Mouse (Mus musculus) kidney, postnatal 36 days (tissue): ENCODE data around the gene Drc7.

Experiments
- DNase-seq, 2 experiments: peaks; one replicate each; pipeline ENCODE4 v3.0.0; 2021 to 2022; ENCODE audit warnings: mixed read lengths in 2 of 2

Gene Drc7

DNA sequence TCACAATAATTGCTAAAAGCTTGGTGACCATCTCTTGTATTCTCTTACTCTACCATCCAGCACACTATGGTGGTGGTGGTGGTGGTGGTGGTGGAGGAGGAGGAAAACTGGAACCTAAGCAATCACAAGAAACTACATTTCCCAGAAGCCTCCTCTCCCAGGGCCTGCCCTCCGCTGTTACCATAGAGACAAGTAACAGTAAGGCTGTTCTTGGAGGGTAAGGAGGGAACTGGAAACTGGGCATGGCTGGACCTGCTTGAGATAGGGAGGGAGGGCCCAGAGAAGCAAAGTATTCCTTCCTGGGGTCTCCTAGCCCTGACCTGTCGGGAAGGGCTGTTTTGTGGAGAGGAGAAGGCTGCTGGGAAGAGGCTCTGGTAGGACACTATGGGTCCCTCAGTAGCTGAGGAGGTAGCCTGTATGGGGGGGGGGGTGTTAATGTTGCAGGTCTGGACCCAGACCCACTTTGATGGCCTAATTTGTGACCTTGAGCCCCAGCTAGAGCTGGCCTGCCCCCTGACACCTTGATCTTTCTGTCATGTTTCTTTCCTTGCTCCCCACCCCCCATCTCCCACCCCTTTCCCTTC is at the start of gene Drc7:
Drc7 (plus strand) TSS at position 177 of the 584 bp plus-strand sequence.
- DNase-seq: peak in 1 of 2 experiments; percentile 21

DNA sequence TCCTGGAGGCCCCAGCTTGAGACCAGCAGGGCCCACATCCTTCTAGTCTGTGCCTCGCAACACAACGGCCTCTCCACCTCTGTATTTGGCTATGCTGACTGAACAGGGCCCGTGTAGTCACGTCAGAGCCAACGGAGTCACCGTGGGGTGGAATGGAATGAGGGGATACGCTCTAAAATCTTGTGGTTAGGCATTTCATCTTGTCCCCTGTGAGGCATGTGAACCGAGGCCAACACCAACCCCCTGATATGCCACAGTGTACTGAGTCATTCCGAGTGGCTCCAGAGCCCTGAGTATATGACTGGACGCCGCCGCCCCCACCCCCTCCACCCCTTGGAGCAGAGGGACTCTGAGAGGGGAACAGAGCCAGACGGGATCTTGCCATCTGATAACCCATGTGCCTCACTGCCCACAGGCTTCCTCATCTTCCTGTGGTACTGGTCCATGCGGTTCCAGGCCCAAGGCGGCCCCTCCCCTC is 42.4 kb upstream of the Drc7 start:
- DNase-seq: no peak

DNA sequence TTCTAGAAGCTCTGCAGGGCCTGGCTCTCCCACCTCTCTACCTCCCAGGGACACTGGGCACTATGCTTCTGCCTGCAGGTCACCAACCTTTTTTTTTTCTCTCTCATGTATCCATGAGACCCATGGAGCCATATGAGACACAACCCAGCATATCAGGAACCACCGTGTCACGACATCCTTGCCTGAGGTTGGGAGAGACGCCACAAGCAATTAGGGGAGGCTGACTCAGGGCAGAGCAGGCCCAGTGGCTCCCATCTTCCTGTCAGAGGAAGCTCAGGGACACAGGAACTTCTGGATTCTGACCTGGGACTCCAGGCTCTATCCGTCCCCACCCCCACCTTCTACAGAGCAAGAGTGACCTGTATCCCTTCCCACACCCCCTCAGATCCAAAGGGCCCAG is 39.0 kb upstream of the Drc7 start:
- no peak for DNase-seq

DNA sequence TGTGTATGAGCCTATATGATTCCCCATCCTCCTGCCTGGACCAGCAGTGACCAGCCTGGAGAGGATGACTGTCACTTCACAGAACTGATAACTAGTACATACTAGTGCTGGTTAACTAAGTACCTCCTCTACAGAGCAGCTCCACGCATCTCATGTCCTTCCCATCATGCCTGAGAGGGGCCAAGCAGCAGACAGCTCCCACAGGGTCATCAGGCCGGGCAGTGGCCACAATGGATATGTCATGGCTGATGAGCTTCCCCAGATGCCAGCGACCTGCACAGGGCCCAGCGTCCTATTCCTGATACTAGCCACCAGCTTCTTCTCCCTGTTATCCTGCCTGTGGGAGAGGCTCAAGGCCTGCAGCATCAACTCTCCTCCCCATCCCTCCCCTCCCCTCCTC is 38.2 kb upstream of the Drc7 start:
- no peak for DNase-seq

DNA sequence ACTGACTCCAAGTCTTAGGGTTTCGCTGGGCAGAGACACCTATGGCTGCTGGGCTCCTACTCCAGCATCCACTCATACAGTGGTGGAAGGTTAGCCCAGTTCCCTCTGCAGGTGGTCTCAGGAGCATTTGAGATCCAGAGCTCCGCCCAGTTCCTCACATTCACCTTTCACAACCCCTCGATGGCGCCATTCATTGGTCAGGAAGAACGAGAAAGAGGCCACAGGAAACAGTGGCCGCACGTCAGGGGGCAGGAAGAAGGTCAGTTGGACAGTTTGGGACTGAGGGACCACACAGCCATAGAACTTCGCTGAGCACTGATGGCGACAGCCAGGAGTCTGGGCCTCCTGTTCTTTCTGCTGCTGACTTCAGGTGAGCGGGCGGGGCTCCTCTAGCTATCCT is 37.5 kb upstream of the Drc7 start, which contains the start of gene Adgrg3:
Adgrg3 (plus strand) TSS at position 242 of the 400 bp plus-strand sequence.
- no peak for DNase-seq

DNA sequence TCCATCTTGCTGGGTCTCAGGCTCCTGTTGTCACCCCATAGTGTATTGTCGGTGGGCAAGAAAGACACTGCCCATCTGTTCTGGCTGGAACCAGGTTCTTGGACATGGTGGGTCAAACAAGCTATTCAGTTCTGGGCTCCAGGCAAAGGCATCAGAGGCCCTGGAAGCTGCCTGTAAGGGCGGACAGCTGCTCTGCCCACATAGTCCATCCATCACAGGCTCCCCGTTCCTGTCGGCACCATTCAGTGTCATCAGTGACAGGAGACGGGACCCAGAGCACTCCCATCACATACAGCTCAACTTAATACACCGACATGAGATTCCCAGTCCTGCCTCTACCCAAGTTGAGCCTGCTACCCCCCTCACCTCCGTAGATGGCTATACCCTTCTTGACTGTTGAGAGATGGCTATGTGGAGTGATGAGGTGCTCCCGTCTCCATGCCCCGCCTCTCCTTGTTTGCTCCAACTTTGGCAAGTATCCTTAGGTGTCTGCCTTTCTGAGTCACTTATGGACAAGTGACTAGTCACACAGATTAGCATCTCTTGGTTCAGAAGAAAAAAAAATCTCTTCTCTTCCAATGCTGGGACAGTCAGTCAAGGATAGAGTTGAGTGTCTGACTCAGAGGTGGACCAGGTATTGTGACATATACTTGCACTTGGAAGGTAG is 36.8 kb upstream of the Drc7 start:
- DNase-seq: no peak

DNA sequence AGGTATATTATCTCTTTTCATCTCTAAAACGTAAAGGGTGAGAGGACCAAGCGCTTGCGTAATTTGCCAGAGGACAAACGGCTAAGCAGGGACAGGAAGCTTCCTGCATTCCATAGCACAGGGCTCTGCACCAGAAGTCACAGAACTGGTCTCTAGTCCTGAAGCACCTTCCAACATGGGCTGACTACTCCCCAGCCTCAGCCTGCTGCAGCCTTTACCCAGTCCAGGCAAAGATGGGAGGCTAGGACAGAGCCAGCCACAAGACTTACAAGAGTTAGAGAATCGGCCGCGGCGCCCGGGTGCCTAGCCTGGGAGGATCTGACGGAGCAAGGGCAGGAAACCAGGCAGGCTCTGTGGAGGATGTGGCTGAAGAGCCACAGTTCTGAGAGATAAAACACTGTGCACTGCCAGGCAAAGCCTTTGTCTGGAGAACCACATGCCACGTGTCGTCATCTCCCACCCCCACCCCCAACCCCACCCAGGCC is 34.6 kb upstream of the Drc7 start:
- DNase-seq: peak; percentile 41 to 55

DNA sequence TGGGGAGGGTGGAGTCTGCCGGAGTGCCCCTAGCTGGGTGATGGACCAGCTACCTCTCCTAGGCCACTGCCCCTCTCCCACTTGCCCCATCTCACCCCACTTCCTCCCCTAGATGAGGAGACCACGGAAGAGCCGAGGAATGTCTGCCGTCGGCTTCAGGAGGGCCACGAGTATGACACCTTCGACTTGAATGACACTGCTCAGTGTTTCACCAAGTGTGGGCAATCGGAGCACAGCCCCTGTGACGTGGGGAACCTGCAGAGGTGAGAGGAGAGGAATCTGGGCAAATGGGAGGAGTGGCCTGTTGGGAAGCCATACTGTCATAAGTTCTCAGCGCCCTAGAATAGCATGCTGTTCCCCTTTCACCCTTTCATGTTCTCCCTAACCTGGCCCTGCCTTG is 34.1 kb upstream of the Drc7 start:
- DNase-seq: no peak

DNA sequence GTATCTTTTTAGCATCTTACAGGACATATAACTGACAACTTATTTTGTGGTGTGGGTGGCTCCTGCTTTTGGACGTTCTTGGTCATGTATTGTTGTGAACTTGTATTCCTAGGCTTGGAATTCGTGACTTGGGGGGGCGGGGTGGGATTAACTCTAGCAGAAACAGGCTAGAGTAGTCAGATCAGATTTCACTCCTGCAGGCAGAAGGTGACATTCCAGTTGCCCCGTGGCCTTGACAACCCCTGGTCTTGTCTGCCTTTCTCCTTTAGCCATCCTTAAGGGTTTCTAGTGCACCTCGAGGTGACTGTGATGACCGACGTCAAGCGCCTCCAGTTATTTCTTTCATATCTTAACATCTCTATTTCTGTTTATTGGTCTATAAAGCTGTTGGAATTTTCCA is 31.7 kb upstream of the Drc7 start:
- no peak for DNase-seq

DNA sequence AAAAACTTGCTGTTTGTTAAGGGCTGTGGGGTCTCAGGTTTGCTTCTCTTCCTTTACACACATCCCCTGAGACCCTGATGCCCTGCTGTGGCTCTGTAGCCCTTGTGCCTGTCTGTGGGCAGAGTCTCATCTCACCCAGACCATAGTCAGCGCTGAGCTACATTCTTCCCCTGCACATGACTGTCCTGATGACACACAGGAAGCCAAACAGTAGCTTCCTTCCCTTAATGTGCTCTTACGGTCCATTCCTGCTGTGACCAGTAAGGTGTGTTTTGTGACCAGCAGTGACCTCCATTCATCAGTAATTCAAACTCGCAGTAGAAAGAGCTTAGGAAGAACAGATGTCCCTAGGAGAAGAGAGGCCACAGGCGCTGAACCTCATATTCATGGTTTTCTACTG is 30.5 kb upstream of the Drc7 start:
- DNase-seq: no peak

DNA sequence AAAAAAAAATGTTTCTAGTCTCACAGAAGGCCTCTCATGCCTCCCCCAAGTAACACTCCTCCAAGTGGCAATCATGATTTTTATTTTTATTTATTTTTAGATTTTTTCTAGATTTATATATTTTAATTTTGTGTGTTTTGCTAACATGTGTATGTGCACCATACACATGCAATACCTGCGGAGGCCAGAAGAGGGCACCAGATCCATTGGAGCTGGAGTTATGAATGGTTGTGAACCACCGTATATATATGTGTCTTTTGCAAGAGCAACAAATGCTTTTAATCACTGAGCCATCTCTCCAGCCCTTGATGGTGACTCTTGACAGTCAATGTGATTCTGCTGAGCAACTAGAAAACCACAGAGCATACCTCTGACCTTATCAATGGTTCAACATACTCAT is 29.5 kb upstream of the Drc7 start:
- peak; percentile 13 to 77 for DNase-seq

DNA sequence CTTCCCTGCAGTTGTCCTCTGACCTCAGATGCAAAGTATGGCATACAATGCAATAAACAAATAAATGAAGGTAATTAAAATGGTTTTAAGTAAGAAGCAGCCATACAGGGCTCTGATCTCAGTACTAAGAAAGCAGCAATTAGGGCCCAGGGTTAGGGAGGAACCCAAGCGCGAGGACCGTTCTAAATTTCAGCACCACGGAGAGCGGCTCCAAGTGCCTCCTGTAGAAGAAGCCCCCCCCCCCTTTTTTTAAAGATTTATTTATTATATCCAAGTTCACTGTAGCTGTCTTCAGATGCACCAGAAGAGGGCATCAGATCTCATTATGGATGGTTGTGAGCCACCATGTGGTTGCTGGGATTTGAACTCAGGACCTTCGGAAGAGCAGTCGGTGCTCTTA is 26.5 kb upstream of the Drc7 start:
- DNase-seq: peak in 1 of 2 experiments; percentile 39

DNA sequence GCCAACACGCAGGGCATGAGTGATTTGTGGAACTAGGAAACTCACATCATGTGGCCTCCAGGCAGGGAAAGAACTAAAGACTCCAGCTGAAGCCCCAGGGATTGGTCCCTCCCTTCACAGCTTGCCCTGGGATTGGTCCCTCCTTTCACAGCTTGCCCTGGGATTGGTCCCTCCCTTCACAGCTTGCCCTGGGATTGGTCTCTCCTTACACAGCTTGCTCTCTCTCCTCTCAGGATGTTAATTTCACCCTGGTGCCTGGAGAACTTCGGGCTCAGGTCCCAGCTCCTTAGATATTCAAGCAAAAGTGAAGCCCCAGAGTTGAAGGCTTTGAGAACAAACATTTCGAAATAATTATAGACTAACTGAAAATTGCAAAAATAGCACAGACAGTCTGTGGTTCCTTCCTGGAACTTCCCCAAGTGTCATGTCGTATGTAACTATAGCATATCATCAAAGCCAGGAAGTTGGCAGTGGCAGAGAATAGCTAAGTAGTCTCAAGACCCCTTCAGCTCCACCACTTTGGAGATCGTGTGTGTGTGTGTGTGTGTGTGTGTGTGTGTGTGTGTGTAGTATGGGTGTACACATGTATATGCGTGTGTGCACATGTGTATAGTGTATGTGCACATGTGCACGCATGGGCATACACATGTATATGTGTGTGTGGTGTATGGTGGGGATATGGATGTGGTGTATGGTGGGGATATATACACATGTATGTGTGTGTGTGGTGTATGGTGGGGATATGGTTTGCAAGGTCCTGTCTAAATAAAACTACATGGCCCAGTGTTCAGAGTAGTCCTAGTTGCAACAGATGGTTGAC is 17.6 kb upstream of the Drc7 start:
- peak; percentile 30 to 33 for DNase-seq

DNA sequence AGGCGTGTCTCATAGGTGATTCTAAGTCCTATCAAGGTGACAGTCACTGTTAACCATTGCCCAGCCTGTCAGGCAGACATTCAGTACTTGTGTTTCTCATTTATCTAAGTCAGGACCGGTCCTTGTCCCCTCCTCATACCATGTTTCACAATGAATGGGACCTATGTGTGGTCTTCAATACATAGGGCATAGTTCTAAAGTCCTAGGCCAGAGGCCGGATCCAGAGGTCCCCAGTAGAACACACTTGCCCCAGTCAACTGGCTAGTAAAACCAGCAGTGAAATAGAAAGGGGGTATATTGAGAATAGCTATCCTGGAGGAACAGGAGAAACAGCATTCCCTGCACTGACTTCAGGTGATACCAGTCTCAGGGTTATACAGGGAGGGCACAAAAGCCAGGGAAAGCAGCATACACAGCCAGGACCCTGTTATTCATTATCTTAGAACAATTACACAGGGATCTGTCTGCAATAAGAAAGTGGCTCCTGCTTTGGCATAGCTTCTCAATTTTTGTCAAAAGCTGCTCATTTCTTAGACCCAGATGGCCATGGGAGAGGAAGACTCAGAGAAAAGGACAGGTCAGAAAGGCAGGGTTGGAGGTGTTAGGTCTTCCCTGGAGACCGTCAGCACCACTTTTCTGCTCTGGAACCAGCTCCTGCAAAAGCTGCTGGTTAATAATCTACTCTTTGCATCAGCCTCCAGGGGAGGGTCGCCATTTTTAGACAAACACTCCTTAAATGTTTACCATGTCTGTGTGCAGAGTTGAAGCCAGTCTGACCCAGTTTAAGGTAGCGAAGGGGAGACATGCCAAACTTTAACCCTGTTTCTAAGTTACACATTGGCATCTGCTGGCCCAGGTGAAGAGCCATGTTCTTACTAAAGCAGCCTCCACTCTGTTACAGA is 12.8 kb upstream of the Drc7 start:
- peak; percentile 36 to 56 for DNase-seq

DNA sequence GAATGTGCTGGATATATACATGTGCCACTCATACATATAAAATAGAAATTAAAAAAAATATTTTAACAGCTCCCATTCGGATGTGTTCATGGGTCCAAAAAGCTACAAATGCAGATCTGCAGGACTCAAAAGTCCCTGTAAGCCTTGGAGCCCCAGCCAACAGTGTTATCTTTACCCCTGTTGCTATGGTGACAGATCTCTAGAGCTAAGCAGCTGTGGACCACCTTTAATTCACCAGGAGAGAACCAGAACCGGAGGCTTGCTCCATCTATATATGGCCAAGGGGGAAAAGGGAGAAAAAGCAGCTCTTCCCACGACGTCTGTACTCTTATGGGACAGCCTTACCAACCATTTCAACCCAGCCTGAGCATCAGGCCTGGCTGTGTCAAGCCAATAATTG is 10.1 kb upstream of the Drc7 start:
- no peak for DNase-seq

DNA sequence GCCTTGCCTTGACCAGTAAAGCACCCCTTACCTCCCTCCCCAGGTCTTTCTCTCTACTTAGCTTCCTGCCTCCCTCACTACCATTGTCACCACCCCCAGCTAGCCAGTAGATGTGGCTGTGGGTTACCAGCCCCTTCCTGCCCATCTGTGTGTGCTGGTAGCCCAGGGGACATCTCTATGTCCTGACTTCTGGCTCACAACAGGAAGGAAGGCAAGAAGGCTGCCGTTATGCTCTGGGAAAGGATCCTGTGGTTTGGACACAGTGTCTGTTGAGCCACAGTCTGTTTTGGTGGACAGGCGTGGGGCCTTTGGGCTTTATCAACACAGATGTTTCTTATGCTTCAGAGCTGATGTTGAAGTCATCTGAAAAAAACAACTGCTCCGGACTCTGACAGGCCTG is 7.9 kb upstream of the Drc7 start:
- DNase-seq: no peak

DNA sequence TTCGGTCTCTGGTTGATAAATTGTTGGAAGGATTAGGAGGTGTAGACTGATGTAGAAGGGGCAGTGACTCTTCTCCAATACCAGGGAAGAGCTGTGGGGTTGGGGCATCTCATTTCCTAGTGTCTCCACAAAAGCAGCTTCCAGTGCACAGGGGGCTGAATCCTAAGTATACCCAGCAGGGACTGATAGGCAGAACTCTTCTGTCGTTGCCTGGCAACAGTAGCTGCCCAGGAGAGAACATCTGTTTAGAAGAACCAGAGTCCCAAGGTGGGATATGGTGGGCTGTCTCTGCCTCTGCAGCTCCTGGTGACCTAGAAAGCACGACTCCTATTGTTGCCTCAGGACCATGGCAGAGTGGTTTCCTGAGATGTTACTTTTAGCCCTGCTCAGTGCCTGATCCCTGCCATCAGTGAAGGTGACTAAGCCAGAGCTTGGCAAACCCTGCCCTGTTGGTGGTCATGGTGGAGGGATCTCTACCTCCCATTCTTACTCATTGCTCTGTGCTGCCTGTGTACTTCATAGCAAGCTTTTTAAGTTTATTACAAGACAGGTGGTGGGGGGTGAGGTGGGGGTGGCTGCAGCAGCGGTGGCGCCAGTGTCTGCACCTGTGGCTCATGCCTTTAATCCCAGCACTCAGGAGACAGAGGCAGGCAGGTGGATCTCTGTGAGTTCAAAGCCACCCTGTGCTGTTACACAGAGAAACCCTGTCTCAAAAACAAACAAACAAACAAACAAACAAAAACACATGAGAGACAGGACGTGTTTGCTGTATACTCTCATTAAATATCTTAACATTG is 6.8 kb upstream of the Drc7 start:
- DNase-seq: no peak

DNA sequence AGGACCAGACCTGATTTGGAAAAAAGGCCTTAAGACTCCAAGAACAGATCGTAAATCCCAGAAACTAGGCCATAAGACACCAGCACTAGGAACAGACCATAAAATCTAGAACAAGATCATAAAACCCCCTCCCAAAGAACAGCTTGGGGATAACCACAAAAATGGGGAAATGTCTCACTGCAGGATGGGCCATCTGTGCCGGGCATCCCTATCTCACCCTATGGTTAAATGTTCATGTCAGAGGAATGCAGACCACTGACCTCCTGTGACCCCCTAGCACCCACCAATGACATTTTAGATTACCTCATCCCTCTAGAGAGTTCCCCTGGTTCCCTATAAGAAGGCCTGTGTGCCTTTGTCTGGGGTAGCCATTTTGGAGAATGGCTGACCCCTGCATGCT is 5.3 kb upstream of the Drc7 start:
- no peak for DNase-seq

DNA sequence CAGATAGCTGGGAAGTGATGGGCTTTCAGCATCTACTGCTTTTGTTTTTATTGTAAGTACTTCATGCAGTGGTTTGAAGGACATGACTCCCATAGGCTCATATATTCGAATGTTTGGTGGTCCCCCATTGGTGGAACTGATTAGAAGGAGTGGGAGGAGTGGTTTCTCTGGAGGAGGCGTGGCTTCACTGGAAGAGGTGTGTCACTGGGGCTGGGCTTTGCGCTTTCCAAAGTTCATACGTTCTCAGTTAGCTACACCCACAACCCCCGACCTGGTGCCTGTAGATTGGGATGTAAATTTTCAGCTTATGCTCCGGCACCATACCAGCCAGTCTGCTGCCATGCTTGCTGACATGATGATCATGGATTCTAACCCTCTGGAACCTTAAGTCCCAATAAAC is 465 bp upstream of the Drc7 start:
- no peak for DNase-seq

DNA sequence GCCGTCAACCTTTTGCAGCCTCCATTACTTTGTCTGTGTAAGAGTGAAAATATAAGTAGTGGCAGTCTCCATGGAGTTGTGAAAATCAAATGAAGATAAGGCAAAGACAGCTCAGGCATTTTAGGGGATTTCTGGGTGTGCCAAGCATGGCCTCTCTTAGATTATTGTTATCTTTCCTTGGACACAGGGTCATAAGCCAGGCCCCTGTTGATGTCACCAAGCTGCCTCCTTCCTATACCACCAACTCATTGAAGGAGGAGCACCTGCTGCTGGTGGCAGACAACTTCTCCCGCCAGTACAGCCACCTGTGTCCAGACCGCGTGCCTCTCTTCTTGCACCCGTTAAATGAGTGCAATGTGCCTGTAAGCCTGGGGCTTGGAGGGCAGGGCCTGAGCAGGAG is 1.5 kb downstream of the Drc7 start:
- no peak for DNase-seq

DNA sequence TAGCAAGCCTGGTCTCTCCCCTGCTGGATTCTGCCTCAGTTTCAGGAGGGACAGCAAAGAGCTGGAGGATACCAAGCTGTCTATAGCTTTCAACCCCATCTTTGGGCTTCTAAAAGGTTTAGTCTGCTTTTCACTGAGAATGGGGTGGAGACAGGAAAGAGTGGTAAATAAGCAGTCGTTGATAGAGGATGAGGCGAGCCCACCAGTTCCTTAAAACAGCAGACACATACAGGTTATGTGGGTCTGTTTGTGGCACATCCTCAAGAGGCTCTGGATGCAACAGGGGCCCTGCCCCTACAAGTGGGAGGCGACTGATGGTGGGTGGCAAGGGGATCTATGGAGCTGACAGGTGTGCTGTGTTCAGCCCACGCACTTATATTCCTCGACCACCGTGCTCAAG is 3.8 kb downstream of the Drc7 start:
- DNase-seq: no peak
